Mouse (Mus musculus) forebrain, postnatal 0 days (tissue): ENCODE measurements around the gene Chd5. TPM values are rescaled to one million over a fixed set of nuclear protein-coding genes. Genes with fewer than 3 reads are reported as not detected.

ENCODE experiments used
- ATAC-seq: fragments of 200-750 bp; cut with Nextera tagmentation; 2 replicates; pipeline ENCODE4 v1.8.0; 2017; ENCODE audit warnings: mild to moderate bottlenecking, moderate library complexity
- DNase-seq: peaks from one replicate; pipeline ENCODE4 v3.0.0-alpha.2; 2015
- H3K27ac ChIP-seq: fragments of 300-500 bp; sonication (generic); 2 replicates; pipeline ENCODE4 v1.5.1; 2014; ENCODE audit warnings: low read depth, mild to moderate bottlenecking, antibody characterized with exemption, low read length, moderate library complexity, mixed read lengths
- H3K27me3 ChIP-seq: fragments of 300-500 bp; sonication (generic); 2 replicates; pipeline ENCODE4 v1.6.1; 2014; ENCODE audit warnings: mild to moderate bottlenecking, low read length, mixed read lengths; ENCODE audit not compliant: insufficient read depth
- H3K36me3 ChIP-seq: fragments of 300-500 bp; sonication (generic); 2 replicates; pipeline ENCODE4 v1.6.1; 2014; ENCODE audit warnings: mild to moderate bottlenecking, moderate library complexity; ENCODE audit not compliant: insufficient read depth
- H3K4me1 ChIP-seq: fragments of 300-500 bp; sonication (generic); 2 replicates; pipeline ENCODE4 v1.6.1; 2014; ENCODE audit warnings: antibody characterized with exemption; ENCODE audit not compliant: insufficient read depth
- H3K4me2 ChIP-seq: fragments of 300-500 bp; sonication (generic); 2 replicates; pipeline ENCODE4 v1.6.1; 2014; ENCODE audit warnings: low read depth, mild to moderate bottlenecking, moderate library complexity
- H3K4me3 ChIP-seq: fragments of 300-500 bp; sonication (generic); 2 replicates; pipeline ENCODE4 v1.5.1; 2014; ENCODE audit warnings: low read depth, low read length, mixed read lengths
- H3K9ac ChIP-seq: fragments of 300-500 bp; sonication (generic); 2 replicates; pipeline ENCODE4 v1.6.1; 2014; ENCODE audit warnings: mild to moderate bottlenecking
- H3K9me3 ChIP-seq: fragments of 300-500 bp; sonication (generic); 2 replicates; pipeline ENCODE4 v1.6.1; 2016; ENCODE audit warnings: low read length
- CTCF ChIP-seq: sonication (generic); IDR thresholded peaks from 2 replicates; pipeline ENCODE4 v1.5.1; 2016; ENCODE audit warnings: antibody characterized with exemption, control low read depth, low read depth
- WGBS: fragments of 180-500 bp; shearing (Covaris S2); extraction: QIAGEN DNeasy Blood & Tissue Kit; methylation state at CpG from one replicate; pipeline ENCODE4 v1.1.7; 2014; 5-methylcytosine and 5-hydroxymethylcytosine counted together
- polyA plus RNA-seq: library from polyadenylated mRNA; unstranded; fragments of >200 nt; fragmentation: Nextera tagmentation; extraction: Ambion mirVana; gene quantifications from 2 replicates; pipeline ENCODE4 v1.2.1, GENCODE M21; 2015
- total RNA-seq: library from RNA; depleted of rRNA; stranded (reverse); fragments of >200 nt; gene quantifications from 2 replicates; pipeline ENCODE4 v1.2.3, GENCODE M21; 2014

Gene Chd5
- total and polyA plus RNA-seq, 2 experiments from 2014 or later: 57.8 to 76.0 TPM

DNA sequence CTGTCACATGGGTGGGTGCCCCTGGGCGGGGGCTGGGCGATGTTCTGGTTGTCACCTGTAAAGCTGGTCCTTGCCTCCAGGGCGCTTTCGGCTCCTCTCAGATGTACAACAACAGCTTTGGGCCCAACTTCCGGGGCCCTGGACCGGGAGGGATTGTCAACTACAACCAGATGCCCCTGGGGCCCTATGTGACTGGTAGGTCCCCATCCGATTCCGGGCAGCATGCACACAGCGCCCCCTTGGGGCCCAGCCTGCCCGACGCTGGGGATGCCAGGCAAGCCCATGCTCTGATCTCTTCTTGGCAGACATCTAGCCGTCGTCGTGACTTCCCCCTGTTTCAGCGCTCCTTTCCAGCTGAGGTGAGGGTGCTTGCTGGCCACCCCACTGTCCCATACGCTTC lies 47.2 kb downstream of the Chd5 start:
- ATAC-seq (no peak; the same call in 1 of the 2 replicates), DNase-seq (no peak)
- no peaks in the 10 kb centered on the region for H3K27me3 ChIP-seq
- peak; percentile 58; the same call in 1 of the 2 replicates for TF ChIP-seq CTCF
- no peak overlapping the region for H3K27ac ChIP-seq
- H3K4me3 ChIP-seq: no peak overlapping the region
- WGBS: 69% methylated on average over 16 of the region's 16 CpGs
- H3K4me2 ChIP-seq: no peak overlapping the region
- no peak overlapping the region for H3K9ac ChIP-seq
- no peaks in the 10 kb centered on the region for H3K9me3 ChIP-seq
- no peaks in the 10 kb centered on the region for H3K4me1 ChIP-seq
- H3K36me3 ChIP-seq: peaks cover 59% of the 10 kb centered on the region

DNA sequence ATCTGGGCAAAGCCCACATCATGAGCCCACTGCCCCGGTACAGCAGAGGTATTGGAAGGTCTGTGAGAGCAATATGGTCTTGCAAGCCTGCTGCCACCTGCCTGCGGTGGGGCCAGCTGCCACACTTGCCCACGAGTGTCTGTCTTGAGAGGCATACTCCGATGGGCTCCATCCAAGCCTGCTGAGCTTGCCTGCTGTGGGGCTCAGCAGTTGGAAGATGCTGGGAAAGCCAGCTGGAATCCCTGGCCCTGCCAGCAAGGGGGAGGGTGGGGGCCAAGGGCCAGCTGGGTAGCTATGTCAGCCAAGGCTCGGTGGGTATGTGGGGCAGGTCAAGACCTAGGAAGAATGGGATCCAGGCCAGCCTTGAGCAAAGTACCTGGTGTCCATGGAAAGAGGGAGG lies 53.7 kb downstream of the Chd5 start:
- DNase-seq: peak; percentile 39
- Histone ChIP-seq H3K4me2 (no peak overlapping the region), H3K27ac (no peak overlapping the region), H3K4me3 (no peak overlapping the region), H3K9me3 (no peaks in the 10 kb centered on the region), H3K4me1 (no peaks in the 10 kb centered on the region), H3K36me3 (peaks cover 12% of the 10 kb centered on the region), H3K27me3 (no peaks in the 10 kb centered on the region), H3K9ac (no peak overlapping the region)
- TF ChIP-seq CTCF: no peak
- 56% methylated on average over 5 of the region's 5 CpGs for WGBS
- ATAC-seq: peak; percentile 38

DNA sequence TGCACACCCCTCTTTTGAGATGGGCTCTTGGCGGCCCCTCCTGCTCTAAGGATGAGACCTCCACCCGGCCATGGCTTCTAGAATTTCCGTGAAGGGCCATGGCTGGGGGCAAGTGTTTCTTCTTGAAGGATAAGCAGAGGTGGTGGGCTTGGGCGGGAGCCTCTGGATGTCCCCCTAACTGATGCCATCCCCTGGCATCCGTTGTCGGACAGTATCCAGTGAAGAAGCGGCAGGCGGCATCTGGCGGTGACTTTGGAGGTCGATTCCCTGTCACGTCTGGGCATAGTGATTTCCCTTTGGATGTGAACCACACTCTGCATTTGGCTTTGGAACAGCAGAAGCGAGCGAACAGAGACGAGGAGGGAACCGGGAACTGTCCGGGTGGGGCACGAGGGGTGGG lies 54.2 kb downstream of the Chd5 start:
- Histone ChIP-seq H3K4me1 (no peaks in the 10 kb centered on the region), H3K4me2 (no peak overlapping the region), H3K9me3 (no peaks in the 10 kb centered on the region), H3K27ac (no peak overlapping the region), H3K36me3 (peaks cover 8% of the 10 kb centered on the region), H3K27me3 (no peaks in the 10 kb centered on the region), H3K4me3 (no peak overlapping the region), H3K9ac (no peak overlapping the region)
- 85% methylated on average over 17 of the region's 17 CpGs for WGBS
- ATAC-seq (no peak), DNase-seq (no peak)
- TF ChIP-seq CTCF: no peak

- no peak for DNase-seq
- Histone ChIP-seq H3K36me3 (no peaks in the 10 kb centered on the region), H3K9ac (no peak overlapping the region), H3K9me3 (no peaks in the 10 kb centered on the region), H3K4me3 (no peak overlapping the region), H3K27me3 (no peaks in the 10 kb centered on the region), H3K4me2 (no peak overlapping the region), H3K4me1 (no peaks in the 10 kb centered on the region), H3K27ac (no peak overlapping the region)
- ATAC-seq: no peak
- WGBS: 47% methylated on average over 3 of the region's 3 CpGs
- no peak for TF ChIP-seq CTCF
These were observed 60.5 kb downstream of the Chd5 start for GRCm38 (mm10) chr4:152398926-152399325.

GRCm38 (mm10) chr4:152405143-152405542 lies 66.7 kb downstream of the Chd5 start:
- peak; percentile 68 for ATAC-seq
- 0 out of 2 replicates have a peak overlapping the region, but pooled peaks have one; percentile 26 for H3K9ac ChIP-seq
- DNase-seq: peak; percentile 65

DNA sequence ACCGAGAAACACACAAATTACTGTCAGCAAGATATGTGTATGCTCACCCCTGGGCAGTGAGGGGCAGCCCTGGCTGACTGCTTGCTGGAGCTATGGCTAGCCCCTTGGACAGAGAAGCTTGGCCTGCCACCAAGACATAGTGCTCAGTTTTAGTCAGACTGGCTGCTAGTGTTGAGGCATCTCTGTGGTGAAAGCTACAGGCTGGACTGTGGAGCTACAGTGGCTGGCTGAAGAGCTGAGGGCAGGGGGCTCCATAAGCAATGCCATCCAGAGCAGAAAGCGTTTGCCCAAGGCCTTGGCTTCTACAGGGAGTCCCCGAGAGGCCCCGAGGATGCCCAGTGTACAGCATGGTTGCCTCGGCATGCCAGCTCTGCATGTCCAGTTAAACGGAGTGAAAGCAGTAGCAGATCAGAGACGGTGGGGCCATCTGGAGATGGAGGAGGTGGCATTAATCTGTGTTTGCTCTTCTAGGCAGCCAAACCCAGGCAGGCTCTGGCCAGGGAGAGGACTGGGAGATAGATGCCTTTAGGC lies 67.3 kb downstream of the Chd5 start:
- Histone ChIP-seq H3K27me3 (no peaks in the 10 kb centered on the region), H3K27ac (peak overlapping the region; percentile 62), H3K4me1 (peaks cover 17% of the 10 kb centered on the region), H3K4me2 (no peak overlapping the region), H3K36me3 (no peaks in the 10 kb centered on the region), H3K9ac (peak overlapping the region; percentile 26; the same call in 1 of the 2 replicates), H3K9me3 (no peaks in the 10 kb centered on the region), H3K4me3 (no peak overlapping the region)
- DNase-seq (peak; percentile 50), ATAC-seq (peak; percentile 49)
- no peak for TF ChIP-seq CTCF
- WGBS: 38% methylated on average over 7 of the region's 7 CpGs

More at GRCm38 (mm10) chr4:152405143-152405542, 66.7 kb downstream of the Chd5 start:
- Histone ChIP-seq H3K27ac (peak overlapping the region; percentile 62), H3K4me3 (no peak overlapping the region), H3K36me3 (no peaks in the 10 kb centered on the region), H3K27me3 (no peaks in the 10 kb centered on the region), H3K4me2 (no peak overlapping the region), H3K9me3 (no peaks in the 10 kb centered on the region), H3K4me1 (peaks cover 17% of the 10 kb centered on the region)
- 18% methylated on average over 6 of the region's 6 CpGs for WGBS
- no peak for TF ChIP-seq CTCF

DNA sequence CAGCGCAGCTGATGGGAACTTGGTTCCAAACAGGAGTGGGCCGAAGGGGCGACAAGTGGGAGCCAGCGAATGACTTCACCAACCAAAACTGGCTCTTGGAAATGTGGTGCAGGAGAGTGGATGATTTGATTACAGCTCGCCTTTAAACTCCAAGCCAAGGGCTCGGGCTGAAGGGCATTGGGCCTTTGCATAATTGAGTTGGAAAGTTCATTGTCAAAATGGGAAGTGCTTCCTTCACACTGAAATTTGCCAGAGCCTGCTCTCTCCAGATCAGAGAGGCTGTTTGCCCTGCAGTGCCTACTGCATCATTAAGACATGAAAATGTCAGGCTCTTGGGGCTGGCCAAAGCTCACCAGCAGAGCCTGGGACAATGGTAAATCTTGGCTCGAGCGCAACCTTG lies 68.1 kb downstream of the Chd5 start:
- 45% methylated on average over 8 of the region's 8 CpGs for WGBS
- Histone ChIP-seq H3K27ac (peak overlapping the region; percentile 62; the same call in 1 of the 2 replicates), H3K9me3 (no peaks in the 10 kb centered on the region), H3K36me3 (no peaks in the 10 kb centered on the region), H3K4me3 (no peak overlapping the region), H3K27me3 (no peaks in the 10 kb centered on the region), H3K4me1 (peaks cover 17% of the 10 kb centered on the region), H3K9ac (peak overlapping the region; percentile 26; the same call in 1 of the 2 replicates), H3K4me2 (no peak overlapping the region)
- DNase-seq (peak; percentile 23), ATAC-seq (no peak)
- TF ChIP-seq CTCF: no peak
